Comparison of ENCODE assay signal across 8 mouse cellular contexts in the genomic region with DNA sequence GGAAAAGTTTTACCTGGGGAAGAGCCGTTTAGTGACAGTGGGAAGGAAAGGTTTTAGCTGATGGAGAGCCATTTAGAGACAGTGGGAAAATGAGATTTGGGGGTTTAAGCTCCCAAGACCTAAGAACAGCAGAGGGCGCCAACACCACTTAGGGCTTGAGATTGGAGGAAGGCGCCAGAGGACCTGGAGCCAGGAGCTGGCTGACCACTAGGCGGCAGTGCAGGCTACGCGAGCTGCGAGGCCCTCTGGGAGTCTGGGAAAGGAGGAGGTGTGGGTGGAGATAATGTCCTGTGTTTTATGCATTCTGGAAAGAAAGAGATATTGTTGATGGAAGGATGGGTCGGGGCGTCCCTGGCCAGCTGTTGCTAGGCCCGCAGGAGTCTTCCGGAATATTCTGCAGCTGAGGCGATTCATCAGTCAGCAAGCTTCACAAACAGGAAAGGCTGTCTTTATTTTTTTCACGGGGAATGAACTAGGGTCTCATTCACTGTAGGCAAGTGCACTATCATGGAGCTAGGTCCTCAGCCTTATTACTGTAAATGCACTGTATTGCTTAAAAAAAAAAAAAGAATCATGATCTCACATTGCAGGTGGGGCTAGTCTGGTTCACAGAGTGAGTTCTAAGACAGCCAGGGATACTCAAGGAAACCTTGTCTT. TPM values are rescaled to one million over a fixed set of nuclear protein-coding genes. Genes with fewer than 3 reads are reported as not detected.
DNase-seq lines count a peak whose midpoint lies in the region; ATAC-seq and TF ChIP-seq lines count a peak whose summit lies in the region.

No protein-coding gene starts in this region.

- in situ Hi-C loops in ES-E14 (cut with MboI; ENCODE audit: low sequenced_read_pairs in 2 of 2, unreplicated experiment in 2 of 2): loop anchor here in 1 of 2 experiments (25.0 kb wide), 1 partner anchor 361 kb away; a partner anchor contains a TSS

- intact Hi-C loops in heart, postnatal 36 days (cut with DNase I): loop anchor here (1.0 to 10.0 kb wide), 3 partner anchors 52 to 374 kb away; a partner anchor contains a TSS

- no peaks in the 10 kb centered on the region; the same call in 1 of the 2 replicates for H3K36me3 ChIP-seq in ES-E14 (ENCODE audit: control insufficient read depth, insufficient read depth, low read length, poor library complexity, severe bottlenecking)
- no peaks in the 10 kb centered on the region for H3K36me3 ChIP-seq in forebrain, embryonic 16.5 days (ENCODE audit: control insufficient read depth, insufficient read depth)

- H3K27me3 ChIP-seq in forebrain, embryonic 16.5 days (replicated peaks; ENCODE audit: control insufficient read depth, insufficient read depth, low read length): no peaks in the 10 kb centered on the region

- no peak for TF ChIP-seq POLR2A in lung, adult 2 months (IDR thresholded peaks at IDR 0.05; ENCODE audit: borderline replicate concordance, extremely low read depth, low read depth, low read length)

- H3K27ac ChIP-seq in ES-E14 (ENCODE audit: insufficient read depth, low read depth, low read length, poor library complexity, severe bottlenecking): no peak overlapping the region
- peak overlapping the region; percentile 69 for H3K27ac ChIP-seq in forebrain, embryonic 16.5 days (ENCODE audit: low read length)
- peak overlapping the region; percentile 81 for H3K27ac ChIP-seq in layer of hippocampus, adult 2 months

- WGBS in forebrain, embryonic 16.5 days: 6% methylated on average over 13 of the region's 13 CpGs
- 6% methylated on average over 13 of the region's 13 CpGs for WGBS in lung, adult 2 months

- no peaks in the 10 kb centered on the region for H3K9me3 ChIP-seq in ES-E14 (ENCODE audit: control insufficient read depth, insufficient read depth, low read depth, low read length)
- H3K9me3 ChIP-seq in forebrain, embryonic 16.5 days (ENCODE audit: control insufficient read depth, low read length): no peaks in the 10 kb centered on the region

- H3K9ac ChIP-seq in ES-E14 (ENCODE audit: insufficient read depth, low read depth, low read length, poor library complexity, severe bottlenecking): no peak overlapping the region; the same call in 1 of the 2 replicates
- peak overlapping the region; percentile 49 for H3K9ac ChIP-seq in forebrain, embryonic 16.5 days (replicated peaks; ENCODE audit: low read depth, low read length)

- peak; percentile 96 for DNase-seq in ES-E14 (ENCODE audit: low read depth, low spot score)
- peak; percentile 92 for DNase-seq in cerebellum, adult 11-12 months
- DNase-seq in heart, postnatal 36 days: peak; percentile 95 to 98
- peak; percentile 96 to 98 for DNase-seq in layer of hippocampus, adult 2 months (ENCODE audit: low spot score in 2 of 2)
- peak; percentile 94 for DNase-seq in lung, adult 2 months
- DNase-seq in testis, postnatal 14 days (ENCODE audit: low spot score): peak; percentile 90

- no peaks in the 10 kb centered on the region; a peak in 1 of 4 replicates for H3K4me1 ChIP-seq in ES-E14 (ENCODE audit: control insufficient read depth in 2 of 2, insufficient read depth in 2 of 2, low read length in 2 of 2, poor library complexity in 1 of 2)
- H3K4me1 ChIP-seq in forebrain, embryonic 16.5 days (replicated peaks; ENCODE audit: control insufficient read depth, insufficient read depth, low read length): peaks cover 4% of the 10 kb centered on the region; the same call in 1 of the 2 replicates
- H3K4me1 ChIP-seq in lung, adult 2 months (ENCODE audit: control insufficient read depth, insufficient read depth, low read length): no peaks in the 10 kb centered on the region; the same call in 1 of the 2 replicates

- peak; percentile 100 for TF ChIP-seq CTCF in layer of hippocampus, adult 2 months (conservative IDR thresholded peaks at IDR 0.05)
- TF ChIP-seq CTCF in lung, adult 2 months (IDR thresholded peaks at IDR 0.05; ENCODE audit: insufficient read depth, low read length): peak; percentile 100

- no peak overlapping the region for H3K4me3 ChIP-seq in ES-E14 (ENCODE audit: insufficient read depth in 1 of 2, low read depth in 1 of 2, low read length in 2 of 2, poor library complexity in 1 of 2, severe bottlenecking in 1 of 2)
- peak overlapping the region; percentile 32 for H3K4me3 ChIP-seq in forebrain, embryonic 16.5 days (replicated peaks; ENCODE audit: low read length)
- H3K4me3 ChIP-seq in layer of hippocampus, adult 2 months: peak overlapping the region; percentile 36; the same call in 1 of the 2 replicates
- H3K4me3 ChIP-seq in lung, adult 2 months (replicated peaks; ENCODE audit: extremely low read depth, low read depth, low read length): no peak overlapping the region

- ATAC-seq in forebrain, embryonic 16.5 days: peak; percentile 96
- peak; percentile 97 for ATAC-seq in neutrophil, adult 5-6 weeks (ENCODE audit: extremely low read depth, insufficient number of reproducible peaks, low FRiP score, poor library complexity, severe bottlenecking)

- H3K4me2 ChIP-seq in forebrain, embryonic 16.5 days (ENCODE audit: low read length): peak overlapping the region; percentile 52

TF ChIP-seq in ES-E14, 5 proteins besides CTCF, POLR2A, EP300 and RAD21:
- 0 out of 2 replicates have a peak, but pooled peaks have one; percentile 30 for TF ChIP-seq ZNF384 (IDR thresholded peaks at IDR 0.05; ENCODE audit: low read depth, low read length)
- peak; percentile 71 for TF ChIP-seq ZC3H11A (IDR thresholded peaks at IDR 0.05; ENCODE audit: borderline replicate concordance, low read depth, low read length)
- TF ChIP-seq CHD2 (IDR thresholded peaks at IDR 0.05; ENCODE audit: low read depth, low read length): no peak
- peak; percentile 67; the same call in 1 of the 2 replicates for TF ChIP-seq HCFC1 (IDR thresholded peaks at IDR 0.05; ENCODE audit: borderline replicate concordance, insufficient read depth, low read length)
- TF ChIP-seq MAFK (IDR thresholded peaks at IDR 0.05; ENCODE audit: insufficient read depth, low read depth, low read length): no peak

RNA-seq across cellular contexts. Expression of a gene that starts 9.5 kb away (rescaled TPM):
- 1.5 and 1.8 TPM in 2 replicates for total RNA-seq in ES-E14 (2012; rRNA removed)
- not detected in 2 replicates for polyA plus RNA-seq in forebrain, embryonic 16.5 days (2015; fragmentation: Nextera tagmentation; extraction: Ambion mirVana)
- total RNA-seq in heart, postnatal 36 days (2021): under 1 TPM; 0.36 to 0.89 TPM
- total RNA-seq in layer of hippocampus, adult 2 months (2021): under 1 TPM in 1 of 2 experiments, not detected in 1; 0.22 TPM
- 3.6 and 5.9 TPM in 2 replicates for polyA plus RNA-seq in lung, adult 2 months (2012; rRNA removed)
- total RNA-seq in neutrophil, adult 5-6 weeks (2017): 13.7 and 13.9 TPM in 2 replicates

RNA-seq across cellular contexts. Expression of a gene that starts 13.6 kb away (rescaled TPM):
- total RNA-seq in ES-E14 (2012; rRNA removed): 0.22 TPM in 1 of 2 replicates, not detected in the other
- polyA plus RNA-seq in forebrain, embryonic 16.5 days (2015; fragmentation: Nextera tagmentation; extraction: Ambion mirVana): 9.9 and 11.7 TPM in 2 replicates
- total RNA-seq in heart, postnatal 36 days (2021): under 1 TPM; 0.08 to 0.11 TPM
- 1 to 10 TPM; 5.2 to 6.7 TPM for total RNA-seq in layer of hippocampus, adult 2 months (2021)
- polyA plus RNA-seq in lung, adult 2 months (2012; rRNA removed): 0.16 and 0.27 TPM in 2 replicates
- total RNA-seq in neutrophil, adult 5-6 weeks (2017): not detected in 2 replicates

RNA-seq across cellular contexts. Expression of a gene that starts 13.7 kb away (rescaled TPM):
- 14.3 and 14.7 TPM in 2 replicates for total RNA-seq in ES-E14 (2012; rRNA removed)
- 19.8 and 23.3 TPM in 2 replicates for polyA plus RNA-seq in forebrain, embryonic 16.5 days (2015; fragmentation: Nextera tagmentation; extraction: Ambion mirVana)
- 10 to 100 TPM; 52.9 to 56.5 TPM for total RNA-seq in heart, postnatal 36 days (2021)
- total RNA-seq in layer of hippocampus, adult 2 months (2021): 10 to 100 TPM; 10.1 to 11.0 TPM
- 20.2 and 24.5 TPM in 2 replicates for polyA plus RNA-seq in lung, adult 2 months (2012; rRNA removed)
- 5.8 and 6.1 TPM in 2 replicates for total RNA-seq in neutrophil, adult 5-6 weeks (2017)

RNA-seq across cellular contexts. Expression of a gene that starts 35.3 kb away (rescaled TPM):
- total RNA-seq in ES-E14 (2012; rRNA removed): 0.13 and 0.32 TPM in 2 replicates
- polyA plus RNA-seq in forebrain, embryonic 16.5 days (2015; fragmentation: Nextera tagmentation; extraction: Ambion mirVana): 0.29 and 0.58 TPM in 2 replicates
- not detected for total RNA-seq in heart, postnatal 36 days (2021)
- under 1 TPM; 0.51 to 0.56 TPM for total RNA-seq in layer of hippocampus, adult 2 months (2021)
- 0.07 and 63.0 TPM in 2 replicates for polyA plus RNA-seq in lung, adult 2 months (2012; rRNA removed)
- total RNA-seq in neutrophil, adult 5-6 weeks (2017): not detected in 2 replicates

RNA-seq across cellular contexts. Expression of a gene that starts 55.0 kb away (rescaled TPM):
- total RNA-seq in ES-E14 (2012; rRNA removed): 69.7 and 144 TPM in 2 replicates
- 79.8 and 80.2 TPM in 2 replicates for polyA plus RNA-seq in forebrain, embryonic 16.5 days (2015; fragmentation: Nextera tagmentation; extraction: Ambion mirVana)
- total RNA-seq in heart, postnatal 36 days (2021): 10 to 100 TPM; 26.9 to 27.4 TPM
- total RNA-seq in layer of hippocampus, adult 2 months (2021): 10 to 100 TPM; 38.9 to 40.9 TPM
- polyA plus RNA-seq in lung, adult 2 months (2012; rRNA removed): 36.9 and 40.5 TPM in 2 replicates
- total RNA-seq in neutrophil, adult 5-6 weeks (2017): 38.4 and 56.0 TPM in 2 replicates

Comparison
In these comparisons a context has a peak if more than half of its experiments do, and no peak if none do; other contexts are left out.
1. H3K4me3 ChIP-seq: peak in forebrain, embryonic 16.5 days (single experiment) and layer of hippocampus, adult 2 months (single experiment); none in ES-E14 (0 of 2) and lung, adult 2 months (single experiment).
2. Peak in every context shown above with its lines, with median percentiles within 50 percentile points of each other: DNase-seq.